Mouse (Mus musculus) lung, postnatal 25 days (tissue): ENCODE data around the gene Kbtbd12.

Source experiments
- DNase-seq: peaks from one replicate; pipeline ENCODE4 v3.0.0; 2022; ENCODE audit warnings: low spot score

The Kbtbd12 gene

DNA sequence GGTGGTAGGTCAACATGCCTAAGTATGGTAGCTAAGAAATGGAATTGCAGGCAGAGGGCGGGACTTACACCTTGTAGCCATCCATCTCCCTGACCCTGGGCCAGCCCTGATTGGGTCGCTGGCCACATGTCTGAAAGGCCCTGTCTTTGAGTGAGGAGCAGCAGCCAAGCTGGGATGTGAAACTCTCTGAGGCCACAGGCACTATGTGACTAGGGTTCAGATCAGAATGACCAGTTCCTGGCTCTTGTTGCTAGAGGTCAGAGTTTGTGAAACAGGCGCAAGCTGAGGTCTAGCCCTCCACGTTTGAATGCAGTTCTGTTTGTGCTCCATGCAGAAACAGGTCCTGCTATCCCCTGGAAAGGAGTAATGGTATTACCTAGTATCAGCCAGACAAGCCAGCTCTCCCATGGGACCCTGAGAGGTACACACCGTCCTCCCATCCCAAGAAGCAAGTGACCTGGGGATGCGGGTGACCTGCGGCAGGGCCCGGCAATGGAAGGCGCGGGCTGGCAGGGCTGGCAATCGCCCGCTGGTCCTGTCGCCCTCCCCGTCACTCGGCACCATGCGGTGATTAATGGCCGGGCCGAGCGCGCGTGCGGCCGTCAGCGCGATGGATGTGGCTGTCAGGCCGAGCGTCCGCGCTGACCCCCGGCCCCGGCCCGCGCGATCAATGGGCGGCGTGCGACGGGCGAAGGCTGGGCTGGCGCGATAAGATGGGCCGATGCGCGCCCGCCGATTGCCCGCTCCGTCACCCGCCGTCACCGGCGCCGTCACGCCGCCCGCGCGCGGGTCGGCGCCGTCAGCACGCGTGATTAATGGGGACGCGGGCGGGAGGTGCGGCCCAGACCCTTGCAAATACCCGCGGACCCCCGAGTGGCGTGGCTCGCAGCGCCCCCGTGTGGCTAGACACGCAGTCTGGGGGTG is 138.0 kb downstream of the Kbtbd12 start:
- DNase-seq = peak; percentile 22
